Mouse (Mus musculus): Measurements from ENCODE around the gene Gcnt2. TPM values are rescaled to one million over a fixed set of nuclear protein-coding genes. Genes with fewer than 3 reads are reported as not detected.

Gene Gcnt2
- polyA plus RNA-seq, 2 experiments: 0.51 to 1.2 TPM

DNA sequence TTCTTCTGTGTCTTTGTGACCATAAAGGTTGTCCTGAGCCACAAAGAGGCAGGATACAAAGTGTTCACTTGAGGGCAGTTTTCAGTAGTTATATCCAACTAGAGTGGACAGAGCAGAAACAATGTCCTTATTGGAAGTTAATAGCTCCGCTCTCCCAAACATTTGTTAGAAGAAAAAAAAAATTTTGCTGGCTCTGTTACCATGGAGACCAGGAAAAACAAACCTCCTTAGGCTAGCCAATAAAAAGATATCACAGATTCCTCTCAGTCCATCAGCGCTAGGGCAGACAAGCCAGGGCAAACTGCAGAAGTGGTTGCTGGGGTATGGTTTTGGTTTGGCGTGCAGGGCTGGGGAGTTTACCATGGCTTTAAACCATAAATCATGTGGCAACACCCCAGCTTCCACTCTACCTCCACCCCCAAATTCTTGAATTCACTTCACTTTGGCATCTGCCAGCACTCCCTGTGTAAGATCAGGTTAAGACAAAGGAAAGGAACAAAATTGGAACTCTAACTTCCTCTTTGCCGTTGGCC lies 54.6 kb downstream of the Gcnt2 start:
- Histone ChIP-seq H3K4me2 (ENCODE audit: low read depth) (no peak overlapping the region), H3K27ac (no peak overlapping the region), H3K36me3 (replicated peaks; ENCODE audit: control insufficient read depth, insufficient read depth, low read depth) (no peaks in the 10 kb centered on the region), H3K4me1 (replicated peaks; ENCODE audit: control insufficient read depth in 2 of 2, insufficient read depth in 2 of 2, low read length in 1 of 2) (peaks cover 0 to 9% of the 10 kb centered on the region in 2 experiments; a peak in 2 of 4 replicates), H3K4me3 (ENCODE audit: insufficient read depth in 1 of 2, low read depth in 2 of 2, low read length in 2 of 2) (no peak overlapping the region), H3K9ac (replicated peaks) (no peak overlapping the region), H3K27me3 (ENCODE audit: control insufficient read depth, insufficient read depth, low read length) (peaks cover 20% of the 10 kb centered on the region), H3K9me3 (ENCODE audit: control insufficient read depth, low read length) (no peaks in the 10 kb centered on the region)
- 37% methylated on average over 4 of the region's 4 CpGs for WGBS (ENCODE audit: insufficient replicate concordance)
- TF ChIP-seq CTCF (IDR thresholded peaks at IDR 0.05; ENCODE audit: low read depth) (no peak), EP300 (IDR thresholded peaks at IDR 0.05; ENCODE audit: low read depth) (no peak)
- no peak for DNase-seq (ENCODE audit: low read depth in 3 of 3, low spot score in 3 of 3)
- no peak for ATAC-seq (ENCODE audit: insufficient read depth)

DNA sequence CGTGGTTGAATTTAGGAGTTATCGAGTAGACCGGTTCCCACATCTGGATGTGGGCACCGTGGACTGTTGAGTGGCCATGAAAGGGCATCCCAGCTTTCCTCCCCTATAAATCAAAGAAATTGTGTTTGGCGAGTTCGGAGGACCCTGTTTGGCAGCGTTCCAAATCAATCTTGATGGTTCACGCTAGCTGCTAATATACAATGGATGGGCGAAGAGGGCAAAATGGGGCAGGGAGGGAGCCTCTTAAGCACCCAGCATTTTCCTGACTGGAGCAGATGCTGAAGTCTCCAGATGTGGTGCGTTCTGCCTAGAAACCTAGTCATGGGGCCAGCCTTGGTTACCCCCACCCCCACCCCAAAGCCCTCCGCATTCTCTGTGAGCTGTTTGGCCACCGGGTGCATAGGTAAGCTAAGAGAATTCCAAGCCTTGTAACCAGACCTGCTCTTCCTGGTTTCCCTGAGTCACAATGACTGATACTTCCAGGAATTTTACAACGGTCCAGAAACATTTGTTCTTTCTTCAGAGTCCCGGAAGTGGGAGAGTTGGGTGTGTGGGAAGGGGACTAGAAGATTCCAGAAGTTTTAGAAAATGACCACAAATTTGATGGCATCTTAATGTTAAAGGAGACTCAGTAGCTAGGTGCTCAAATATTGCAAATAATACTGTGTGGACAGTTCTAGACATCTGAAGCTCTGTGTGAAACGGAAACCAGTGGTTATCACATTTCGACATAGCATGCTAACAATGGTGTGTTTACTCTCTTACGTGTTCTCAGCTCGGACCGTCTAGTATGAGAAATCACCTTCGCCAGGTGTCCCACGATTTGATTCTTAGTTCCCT lies 57.0 kb downstream of the Gcnt2 start:
- H3K4me3 ChIP-seq (ENCODE audit: insufficient read depth in 1 of 2, low read depth in 2 of 2, low read length in 2 of 2): peak overlapping the region in 1 of 2 experiments; percentile 42; a peak in 3 of 4 replicates
- peak overlapping the region; percentile 69 for H3K4me2 ChIP-seq (ENCODE audit: low read depth)
- 19% methylated on average over 21 of the region's 21 CpGs for WGBS (ENCODE audit: insufficient replicate concordance)
- peaks cover 0 to 13% of the 10 kb centered on the region in 2 experiments; a peak in 2 of 4 replicates for H3K4me1 ChIP-seq (replicated peaks; ENCODE audit: control insufficient read depth in 2 of 2, insufficient read depth in 2 of 2, low read length in 1 of 2)
- no peak for ATAC-seq (ENCODE audit: insufficient read depth)
- H3K9ac ChIP-seq (replicated peaks): no peak overlapping the region
- no peaks in the 10 kb centered on the region for H3K36me3 ChIP-seq (replicated peaks; ENCODE audit: control insufficient read depth, insufficient read depth, low read depth)
- H3K27me3 ChIP-seq (ENCODE audit: control insufficient read depth, insufficient read depth, low read length): peaks cover 20% of the 10 kb centered on the region
- H3K9me3 ChIP-seq (ENCODE audit: control insufficient read depth, low read length): no peaks in the 10 kb centered on the region
- no peak for DNase-seq (ENCODE audit: low read depth in 3 of 3, low spot score in 3 of 3)
- no peak overlapping the region for H3K27ac ChIP-seq
- TF ChIP-seq CTCF (IDR thresholded peaks at IDR 0.05; ENCODE audit: low read depth) (no peak), EP300 (IDR thresholded peaks at IDR 0.05; ENCODE audit: low read depth) (no peak)

DNA sequence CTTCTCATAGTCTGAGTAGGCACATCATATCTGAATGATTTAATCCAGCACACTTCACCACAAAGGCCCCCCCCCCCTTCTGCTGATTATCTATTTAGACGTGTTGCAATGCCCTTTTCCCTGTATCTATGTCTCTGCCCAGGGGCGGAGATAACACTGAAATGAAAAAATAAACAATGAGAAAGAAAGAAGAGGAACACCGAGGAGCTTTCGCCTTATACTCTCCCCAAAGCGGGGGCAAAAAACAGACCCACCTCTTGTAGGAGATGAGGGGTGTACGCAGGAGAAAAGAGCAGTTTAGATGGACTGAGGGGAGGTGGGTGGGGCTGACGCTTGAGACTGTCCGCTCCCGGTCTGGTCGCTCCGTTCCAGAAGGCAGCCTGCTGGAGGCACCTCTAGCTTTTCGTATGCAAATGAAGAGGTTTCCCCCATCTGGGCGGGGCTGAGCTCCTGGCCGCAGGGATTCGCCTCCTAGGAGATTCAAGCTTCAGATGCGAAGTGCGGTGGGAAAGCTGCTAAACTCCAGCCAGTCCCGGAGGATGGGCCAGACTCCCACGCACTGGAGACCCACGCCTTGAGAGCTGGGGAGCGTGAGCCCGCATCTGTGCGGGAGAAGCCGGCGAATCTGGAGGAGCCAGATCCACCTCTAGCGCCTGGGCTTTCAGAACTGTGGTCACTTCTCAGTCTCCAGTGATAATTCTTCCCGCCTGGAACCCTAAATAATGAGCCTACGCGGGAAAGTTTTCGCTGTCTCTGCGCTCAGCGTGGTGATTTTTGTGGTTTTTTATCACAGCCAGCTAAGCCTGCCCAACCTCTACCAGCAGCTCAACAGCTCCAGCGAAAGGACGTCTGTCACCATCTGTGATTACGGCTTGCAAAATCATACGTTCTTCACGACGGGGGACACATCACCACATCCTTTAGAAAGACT lies 57.9 kb downstream of the Gcnt2 start:
- Histone ChIP-seq H3K9ac (replicated peaks) (no peak overlapping the region), H3K36me3 (replicated peaks; ENCODE audit: control insufficient read depth, insufficient read depth, low read depth) (no peaks in the 10 kb centered on the region), H3K9me3 (ENCODE audit: control insufficient read depth, low read length) (no peaks in the 10 kb centered on the region), H3K4me3 (ENCODE audit: insufficient read depth in 1 of 2, low read depth in 2 of 2, low read length in 2 of 2) (peak overlapping the region; percentile 42 to 45), H3K27ac (no peak overlapping the region), H3K27me3 (ENCODE audit: control insufficient read depth, insufficient read depth, low read length) (peaks cover 20% of the 10 kb centered on the region), H3K4me2 (ENCODE audit: low read depth) (peak overlapping the region; percentile 69), H3K4me1 (replicated peaks; ENCODE audit: control insufficient read depth in 2 of 2, insufficient read depth in 2 of 2, low read length in 1 of 2) (peaks cover 0 to 13% of the 10 kb centered on the region in 2 experiments; a peak in 2 of 4 replicates)
- DNase-seq (ENCODE audit: low read depth in 3 of 3, low spot score in 3 of 3) (no peak), ATAC-seq (ENCODE audit: insufficient read depth) (peak; percentile 45; the same call in 1 of the 2 replicates)
- no peak for TF ChIP-seq CTCF (IDR thresholded peaks at IDR 0.05; ENCODE audit: low read depth)
- no peak for TF ChIP-seq EP300 (IDR thresholded peaks at IDR 0.05; ENCODE audit: low read depth)
- WGBS (ENCODE audit: insufficient replicate concordance): under 1% methylated on average over 38 of the region's 38 CpGs

DNA sequence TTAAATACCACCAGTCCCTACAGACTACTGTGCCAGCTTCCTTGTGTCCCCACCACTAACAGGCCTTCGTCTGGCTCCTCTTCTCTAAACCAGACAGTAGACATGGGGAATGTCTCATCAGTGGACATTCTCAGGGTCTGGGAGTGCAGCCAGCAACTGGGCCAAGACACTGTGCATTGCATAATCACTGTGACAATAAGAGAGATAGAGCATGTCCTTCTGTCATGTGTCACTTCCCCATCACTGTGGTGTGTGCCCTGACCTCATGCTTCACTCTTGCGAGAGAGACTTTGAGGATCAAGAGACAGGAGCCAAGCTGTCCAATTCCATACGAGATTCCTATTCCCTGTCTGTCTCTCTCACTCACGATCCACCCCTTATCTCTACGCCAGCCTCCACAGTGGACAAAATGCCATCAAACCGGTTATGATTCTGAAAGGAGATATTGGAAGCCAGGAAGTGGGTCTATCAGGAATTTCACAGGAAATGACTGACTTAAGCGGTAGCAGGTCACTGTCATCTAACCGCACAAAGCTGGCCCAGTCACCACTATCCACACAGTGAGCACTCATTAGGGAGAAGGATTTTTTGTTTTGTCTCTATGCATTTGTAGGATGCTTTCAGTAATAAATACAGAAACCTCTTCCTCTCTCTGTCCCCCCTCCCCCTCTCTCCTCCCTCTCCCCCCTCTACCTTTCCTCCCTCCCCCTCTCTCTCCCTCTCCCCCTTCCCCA lies 61.9 kb downstream of the Gcnt2 start:
- H3K4me2 ChIP-seq (ENCODE audit: low read depth): no peak overlapping the region
- WGBS (ENCODE audit: insufficient replicate concordance): 14% methylated on average over 8 of the region's 8 CpGs
- no peak overlapping the region for H3K27ac ChIP-seq
- no peak overlapping the region for H3K9ac ChIP-seq (replicated peaks)
- DNase-seq (ENCODE audit: low read depth in 3 of 3, low spot score in 3 of 3) (no peak), ATAC-seq (ENCODE audit: insufficient read depth) (no peak)
- H3K9me3 ChIP-seq (ENCODE audit: control insufficient read depth, low read length): no peaks in the 10 kb centered on the region
- H3K27me3 ChIP-seq (ENCODE audit: control insufficient read depth, insufficient read depth, low read length): peaks cover 19% of the 10 kb centered on the region
- peaks cover 0 to 13% of the 10 kb centered on the region in 2 experiments; a peak in 2 of 4 replicates for H3K4me1 ChIP-seq (replicated peaks; ENCODE audit: control insufficient read depth in 2 of 2, insufficient read depth in 2 of 2, low read length in 1 of 2)
- H3K36me3 ChIP-seq (replicated peaks; ENCODE audit: control insufficient read depth, insufficient read depth, low read depth): no peaks in the 10 kb centered on the region
- no peak for TF ChIP-seq EP300 (IDR thresholded peaks at IDR 0.05; ENCODE audit: low read depth)
- TF ChIP-seq CTCF (IDR thresholded peaks at IDR 0.05; ENCODE audit: low read depth): no peak
- H3K4me3 ChIP-seq (ENCODE audit: insufficient read depth in 1 of 2, low read depth in 2 of 2, low read length in 2 of 2): no peak overlapping the region
